Mouse (Mus musculus) neural tube, embryonic 11.5 days (tissue): ENCODE measurements around the gene Mapk3. TPM values are rescaled to one million over a fixed set of nuclear protein-coding genes. Genes with fewer than 3 reads are reported as not detected.

ENCODE experiments used
- polyA plus RNA-seq: library from polyadenylated mRNA; unstranded; fragments of >200 nt; fragmentation: Nextera tagmentation; extraction: Ambion mirVana; gene quantifications from 2 replicates; pipeline ENCODE4 v1.2.1, GENCODE M21; 2014

Gene Mapk3
- polyA plus RNA-seq, 1 experiment from 2014 or later = 55.3 TPM

Other genes starting within 250 kb of the Mapk3 start
- 188 and 191 TPM in 2 replicates for gene Eif3c, start 193.2 kb upstream of the Mapk3 start, polyA plus RNA-seq
- gene Apobr, start 174.7 kb upstream of the Mapk3 start, polyA plus RNA-seq = 0.54 and 0.60 TPM in 2 replicates
- gene Cln3, start 173.8 kb upstream of the Mapk3 start, polyA plus RNA-seq = 19.8 and 21.7 TPM in 2 replicates
- gene Il27, start 164.7 kb upstream of the Mapk3 start, polyA plus RNA-seq = not detected in 2 replicates
- 1.1 and 1.4 TPM in 2 replicates for gene Nupr1, start 128.7 kb upstream of the Mapk3 start, polyA plus RNA-seq
- 47.8 and 63.1 TPM in 2 replicates for gene Sgf29, start 110.3 kb upstream of the Mapk3 start, polyA plus RNA-seq
- gene Sult1a1, start 83.2 kb upstream of the Mapk3 start, polyA plus RNA-seq = not detected in 2 replicates
- gene Bola2, start 64.2 kb upstream of the Mapk3 start, polyA plus RNA-seq = 159 and 165 TPM in 2 replicates
- gene Slx1b, start 63.8 kb upstream of the Mapk3 start, polyA plus RNA-seq = 10.6 and 11.7 TPM in 2 replicates
- gene Coro1a, start 51.8 kb upstream of the Mapk3 start, polyA plus RNA-seq = 50.6 and 52.5 TPM in 2 replicates
- gene Gdpd3, start 6.7 kb downstream of the Mapk3 start, polyA plus RNA-seq = 1.2 and 1.5 TPM in 2 replicates
- 115 and 121 TPM in 2 replicates for gene Ypel3, start 17.4 kb downstream of the Mapk3 start, polyA plus RNA-seq
- 0.38 and 0.64 TPM in 2 replicates for gene Tbx6, start 21.9 kb downstream of the Mapk3 start, polyA plus RNA-seq
- gene Ppp4c, start 32.9 kb downstream of the Mapk3 start, polyA plus RNA-seq = 318 and 344 TPM in 2 replicates
- 14.3 and 14.4 TPM in 2 replicates for gene Fam57b, start 38.1 kb downstream of the Mapk3 start, polyA plus RNA-seq
- gene 4930451I11Rik, start 72.0 kb downstream of the Mapk3 start, polyA plus RNA-seq = not detected in 2 replicates
- gene Doc2a, start 87.8 kb downstream of the Mapk3 start, polyA plus RNA-seq = 4.4 and 5.6 TPM in 2 replicates
- gene Hirip3, start 102.4 kb downstream of the Mapk3 start, polyA plus RNA-seq = 21.0 and 23.4 TPM in 2 replicates
- gene Ino80e, start 102.8 kb downstream of the Mapk3 start, polyA plus RNA-seq = 91.8 and 96.3 TPM in 2 replicates
- gene Taok2, start 125.1 kb downstream of the Mapk3 start, polyA plus RNA-seq = 33.2 and 34.0 TPM in 2 replicates
- gene Tmem219, start 163.3 kb downstream of the Mapk3 start, polyA plus RNA-seq = 19.7 and 20.0 TPM in 2 replicates
- gene Kctd13, start 169.3 kb downstream of the Mapk3 start, polyA plus RNA-seq = 33.4 and 35.6 TPM in 2 replicates
- gene Asphd1, start 190.0 kb downstream of the Mapk3 start, polyA plus RNA-seq = 0.82 and 0.87 TPM in 2 replicates
- 10.0 and 13.5 TPM in 2 replicates for gene Sez6l2, start 191.0 kb downstream of the Mapk3 start, polyA plus RNA-seq
- 79.1 and 80.3 TPM in 2 replicates for gene Cdipt, start 216.3 kb downstream of the Mapk3 start, polyA plus RNA-seq
- gene Cdiptos, start 216.5 kb downstream of the Mapk3 start, polyA plus RNA-seq = 0.47 and 1.1 TPM in 2 replicates